Mouse (Mus musculus) liver, postnatal 0 days (tissue): ENCODE results near the gene AI854703.

Source experiments
- CTCF ChIP-seq: sonication (generic); IDR thresholded peaks from 2 replicates; pipeline ENCODE4 v1.5.1; 2016; ENCODE audit warnings: antibody characterized with exemption, low read depth
- EP300 ChIP-seq: IDR thresholded peaks from 2 replicates; pipeline ENCODE4 v1.6.1; 2016; ENCODE audit warnings: antibody characterized with exemption, low read depth, mild to moderate bottlenecking

DNA sequence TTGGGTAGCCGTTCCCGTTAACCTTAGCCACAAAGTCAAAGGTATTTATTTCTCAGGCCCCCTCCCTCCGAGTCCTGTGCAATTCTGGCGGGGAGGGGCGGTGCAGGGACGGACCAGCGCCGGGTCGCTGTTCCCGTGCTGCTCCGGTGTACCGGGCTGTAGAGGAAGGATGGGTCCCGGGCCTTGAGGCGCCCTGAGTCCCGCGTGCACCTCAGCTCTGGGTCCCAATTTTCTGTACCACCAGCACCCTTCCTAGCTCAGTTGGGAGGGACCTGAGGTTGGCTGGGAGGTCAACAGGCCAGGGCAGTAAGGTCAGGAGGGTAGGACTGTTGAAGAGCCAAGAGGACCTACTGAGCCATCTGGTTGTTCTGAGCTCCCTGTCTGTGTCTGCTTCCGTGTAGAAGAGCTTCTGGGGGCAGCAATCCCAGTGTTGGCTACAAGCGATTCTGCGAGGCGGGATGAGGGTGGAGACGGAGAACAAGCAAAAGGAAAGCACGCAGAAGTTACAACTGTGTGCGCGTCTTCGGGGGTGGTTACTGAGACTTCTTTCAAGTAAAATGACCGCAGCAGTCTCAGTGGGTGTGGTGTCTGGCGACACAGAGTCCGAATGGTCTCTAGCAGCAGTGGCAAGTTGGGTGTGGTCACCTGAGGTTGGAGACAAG lies 24.4 kb upstream of the AI854703 start:
- TF ChIP-seq CTCF (no peak), EP300 (no peak)
